Mouse (Mus musculus) MEL (cell line): Measurements from ENCODE around the gene Iqck. TPM values are rescaled to one million over a fixed set of nuclear protein-coding genes. Genes with fewer than 3 reads are reported as not detected.

ENCODE experiments used
- DNase-seq: peaks from one replicate; pipeline ENCODE4 v3.0.0; 2011; ENCODE audit warnings: low read depth, low spot score
- H3K27ac ChIP-seq: 2 replicates; pipeline ENCODE4 v1.5.1; 2012; ENCODE audit warnings: low read depth, mild to moderate bottlenecking, control low read depth, low read length, moderate library complexity; ENCODE audit not compliant: control insufficient read depth
- H3K27me3 ChIP-seq, 2 experiments: fragments of 150-350 bp in 1 of 2; sonication (generic) in 1 of 2; 2 replicates each; pipeline ENCODE4 v1.6.1; 2012; ENCODE audit warnings: low read length in 2 of 2, mild to moderate bottlenecking in 2 of 2, improper control_type of control experiment in 1 of 2, moderate library complexity in 1 of 2; ENCODE audit not compliant: insufficient read depth in 2 of 2, control insufficient read depth in 1 of 2
- H3K36me3 ChIP-seq, 2 experiments: 2 replicates each; pipeline ENCODE4 v1.6.1; 2012 to 2014; ENCODE audit warnings: low read length in 2 of 2, improper control_type of control experiment in 1 of 2, inconsistent platforms in 1 of 2, mild to moderate bottlenecking in 1 of 2; ENCODE audit not compliant: insufficient read depth in 2 of 2, control insufficient read depth in 1 of 2
- H3K4me1 ChIP-seq, 2 experiments: fragments of 150-350 bp in 1 of 2; sonication (generic) in 1 of 2; 2 replicates each; pipeline ENCODE4 v1.6.1; 2012; ENCODE audit warnings: low read length in 2 of 2, improper control_type of control experiment in 1 of 2, mild to moderate bottlenecking in 1 of 2; ENCODE audit not compliant: insufficient read depth in 2 of 2, control insufficient read depth in 1 of 2
- H3K4me3 ChIP-seq, 2 experiments: fragments of 150-350 bp in 1 of 2; sonication (generic) in 1 of 2; 2 replicates each; pipeline ENCODE4 v1.5.1; 2012; ENCODE audit warnings: low read depth in 2 of 2, low read length in 2 of 2, mild to moderate bottlenecking in 2 of 2, moderate library complexity in 2 of 2, control low read depth in 1 of 2, improper control_type of control experiment in 1 of 2; ENCODE audit not compliant: control insufficient read depth in 1 of 2, insufficient read depth in 1 of 2
- H3K79me2 ChIP-seq: 2 replicates; pipeline ENCODE4 v1.6.1; 2012; ENCODE audit warnings: mild to moderate bottlenecking, low read length, moderate library complexity; ENCODE audit not compliant: control insufficient read depth, poor library complexity, insufficient read depth
- H3K9ac ChIP-seq: 2 replicates; pipeline ENCODE4 v1.6.1; 2012; ENCODE audit warnings: low read depth, mild to moderate bottlenecking, control low read depth, low read length, moderate library complexity; ENCODE audit not compliant: control insufficient read depth, poor library complexity, severe bottlenecking
- H3K9me3 ChIP-seq: fragments of 150-350 bp; sonication (generic); replicated peaks from 2 replicates; pipeline ENCODE4 v1.6.1; 2012; ENCODE audit warnings: mild to moderate bottlenecking, low read length, improper control_type of control experiment, moderate library complexity; ENCODE audit not compliant: insufficient read depth
- BHLHE40 ChIP-seq: IDR thresholded peaks from 2 replicates; pipeline ENCODE4 v1.6.1; 2012; ENCODE audit warnings: low read depth, mild to moderate bottlenecking, inconsistent platforms, low read length, improper control_type of control experiment, borderline replicate concordance
- E2F4 ChIP-seq: IDR thresholded peaks from 2 replicates; pipeline ENCODE4 v1.6.1; 2011; ENCODE audit warnings: low read depth, low read length, improper control_type of control experiment, borderline replicate concordance
- ETS1 ChIP-seq: IDR thresholded peaks from 2 replicates; pipeline ENCODE4 v1.6.1; 2012; ENCODE audit warnings: low read depth, mild to moderate bottlenecking, inconsistent platforms, low read length, improper control_type of control experiment, moderate library complexity
- GABPA ChIP-seq: IDR thresholded peaks from 2 replicates; pipeline ENCODE4 v1.6.1; 2012; ENCODE audit warnings: low read depth, mild to moderate bottlenecking, inconsistent platforms, low read length, improper control_type of control experiment, moderate library complexity
- GATA1 ChIP-seq: IDR thresholded peaks from 2 replicates; pipeline ENCODE4 v1.6.1; 2011; ENCODE audit warnings: low read depth, low read length, improper control_type of control experiment
- HCFC1 ChIP-seq: IDR thresholded peaks from 2 replicates; pipeline ENCODE4 v1.6.1; 2012; ENCODE audit warnings: low read depth, mild to moderate bottlenecking, inconsistent platforms, low read length, improper control_type of control experiment, moderate library complexity
- KAT2A ChIP-seq: conservative IDR thresholded peaks from 2 replicates; pipeline ENCODE4 v1.6.1; 2012; ENCODE audit warnings: low read depth, low read length, improper control_type of control experiment, inconsistent platforms
- MAFK ChIP-seq: IDR thresholded peaks from 2 replicates; pipeline ENCODE4 v1.6.1; 2011; ENCODE audit warnings: low read depth, mild to moderate bottlenecking, low read length, improper control_type of control experiment, borderline replicate concordance
- MAX ChIP-seq: IDR thresholded peaks from 2 replicates; pipeline ENCODE4 v1.6.1; 2011; ENCODE audit warnings: low read length, improper control_type of control experiment
- MEF2A ChIP-seq: IDR thresholded peaks from 2 replicates; pipeline ENCODE4 v1.6.1; 2014; ENCODE audit warnings: low read depth, mild to moderate bottlenecking, inconsistent platforms, low read length, improper control_type of control experiment; ENCODE audit not compliant: poor library complexity, insufficient replicate concordance, severe bottlenecking; ENCODE audit errors: extremely low read depth
- MYB ChIP-seq: IDR thresholded peaks from 2 replicates; pipeline ENCODE4 v1.6.1; 2011; ENCODE audit warnings: mild to moderate bottlenecking, low read depth, low read length, improper control_type of control experiment
- NRF1 ChIP-seq: IDR thresholded peaks from 2 replicates; pipeline ENCODE4 v1.6.1; 2014; ENCODE audit warnings: low read depth, mild to moderate bottlenecking, inconsistent platforms, low read length, improper control_type of control experiment, moderate library complexity; ENCODE audit not compliant: poor library complexity, insufficient read depth, severe bottlenecking
- POLR2A ChIP-seq, 2 experiments: IDR thresholded peaks; 2 replicates each; pipeline ENCODE4 v1.6.1; 2011 to 2012; ENCODE audit warnings: low read length in 2 of 2, mild to moderate bottlenecking in 2 of 2, control low read depth in 1 of 2, improper control_type of control experiment in 1 of 2, low read depth in 1 of 2, moderate library complexity in 1 of 2; ENCODE audit not compliant: control insufficient read depth in 1 of 2, insufficient read depth in 1 of 2, poor library complexity in 1 of 2
- SMC3 ChIP-seq: IDR thresholded peaks from 2 replicates; pipeline ENCODE4 v1.6.1; 2011; ENCODE audit warnings: low read depth, low read length, improper control_type of control experiment
- TAL1 ChIP-seq: IDR thresholded peaks from 2 replicates; pipeline ENCODE4 v1.6.1; 2012; ENCODE audit warnings: mild to moderate bottlenecking, inconsistent platforms, low read length, moderate library complexity, mixed read lengths
- USF1 ChIP-seq: IDR thresholded peaks from 2 replicates; pipeline ENCODE4 v1.6.1; 2014; ENCODE audit warnings: low read depth, mild to moderate bottlenecking, inconsistent platforms, low read length, improper control_type of control experiment, moderate library complexity
- ZNF384 ChIP-seq: IDR thresholded peaks from 2 replicates; pipeline ENCODE4 v1.6.1; 2012; ENCODE audit warnings: low read depth, mild to moderate bottlenecking, inconsistent platforms, low read length, improper control_type of control experiment
- polyA plus RNA-seq, 2 experiments: library from polyadenylated mRNA; stranded (reverse) in 1 of 2; unstranded in 1 of 2; fragments of >175 nt in 1 of 2; fragments of >200 nt in 1 of 2; gene quantifications; 2 replicates each; pipeline versions ENCODE4 v1.2.1 to v1.2.4; 2012; ENCODE audit warnings: low replicate concordance in 2 of 2, low read depth in 1 of 2; ENCODE audit not compliant: insufficient read length in 2 of 2, insufficient read depth in 1 of 2, missing spikeins in 1 of 2
- total RNA-seq: library from RNA; depleted of rRNA; stranded (reverse); fragments of 300-350 nt; gene quantifications from 2 replicates; pipeline ENCODE4 v1.2.3, GENCODE M21; 2012

The Iqck gene
- total and polyA plus RNA-seq, 3 experiments = 0.39 to 0.40 TPM; not detected in 1

GRCm38 (mm10) chr7:118953626-118954282 lies 98.2 kb downstream of the Iqck start:
- no peak overlapping the region for H3K27ac ChIP-seq
- no peaks in the 10 kb centered on the region; a peak in 1 of 4 replicates for H3K27me3 ChIP-seq
- no peaks in the 10 kb centered on the region for H3K4me1 ChIP-seq
- no peaks in the 10 kb centered on the region for H3K9me3 ChIP-seq
- H3K4me3 ChIP-seq = no peak overlapping the region
- DNase-seq = no peak
- TF ChIP-seq ZNF384 (no peak), E2F4 (no peak), USF1 (no peak), GATA1 (no peak), ETS1 (no peak), TAL1 (no peak)
- TF ChIP-seq, all 39 proteins: peak for 0
- Histone ChIP-seq H3K36me3 (no peaks in the 10 kb centered on the region), H3K9ac (no peak overlapping the region), H3K79me2 (no peaks in the 10 kb centered on the region)

- no peak for TF ChIP-seq POLR2A (IDR thresholded peaks at IDR 0.05; ENCODE audit: control insufficient read depth in 1 of 2, insufficient read depth in 1 of 2, low read depth in 1 of 2, low read length in 2 of 2, poor library complexity in 1 of 2)
- TF ChIP-seq GABPA = no peak
- TF ChIP-seq MAX = no peak
- TF ChIP-seq NRF1 = no peak
- no peak for TF ChIP-seq MAFK
- no peak for TF ChIP-seq MYB
- no peak for TF ChIP-seq KAT2A
- TF ChIP-seq HCFC1 = no peak
- no peak for TF ChIP-seq TAL1
- TF ChIP-seq BHLHE40 = no peak
- TF ChIP-seq SMC3 = no peak
- no peak for TF ChIP-seq ZNF384
- TF ChIP-seq E2F4 = no peak
- TF ChIP-seq MEF2A = no peak
- Histone ChIP-seq H3K27ac (no peak overlapping the region), H3K4me3 (no peak overlapping the region), H3K79me2 (no peaks in the 10 kb centered on the region), H3K27me3 (no peaks in the 10 kb centered on the region; a peak in 1 of 4 replicates), H3K36me3 (no peaks in the 10 kb centered on the region), H3K9me3 (no peaks in the 10 kb centered on the region), H3K9ac (no peak overlapping the region), H3K4me1 (no peaks in the 10 kb centered on the region)
- DNase-seq = no peak
Measured at GRCm38 (mm10) chr7:118954968-118955367, 99.4 kb downstream of the Iqck start.
